In the genomic region with DNA sequence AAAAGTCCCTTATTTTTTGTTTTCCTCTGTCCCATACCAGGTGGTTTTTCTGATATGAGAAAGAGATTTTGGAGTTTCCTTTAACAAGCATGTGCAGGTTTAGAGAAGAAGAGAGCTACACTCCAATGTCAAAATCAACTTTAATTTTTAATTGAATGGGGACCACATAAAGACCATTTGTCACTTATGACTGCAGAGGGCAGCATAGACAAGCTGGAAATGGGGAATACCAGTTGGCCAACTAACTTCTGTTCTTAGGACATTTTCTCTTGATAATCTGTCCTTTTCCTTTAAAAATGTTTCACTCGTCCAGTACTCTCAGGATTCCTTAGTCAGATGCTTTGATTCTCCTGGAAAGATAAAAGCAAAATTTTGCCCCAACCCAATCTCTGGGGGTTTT, we compare ENCODE assay signal across 10 mouse cellular contexts. TPM values are rescaled to one million over a fixed set of nuclear protein-coding genes. Genes with fewer than 3 reads are reported as not detected.
A peak's percentile ranks its signal among the peaks of the same experiment; 100 is the strongest.
DNase-seq lines count a peak whose midpoint lies in the region; TF ChIP-seq lines count a peak whose summit lies in the region.
"Had no signal": no experiment of that assay in that cellular context is flagged by ENCODE, and none has a peak within 500 bp of the region (broad histone marks: within the 10 kb centered on the region; RNA-seq: fewer than 3 reads in every experiment).

No protein-coding gene starts in this region.

- no peak overlapping the region for H3K9ac ChIP-seq in heart, adult 2 months (ENCODE audit: low read depth, low read length)
- H3K9ac ChIP-seq: embryonic facial prominence, embryonic 13.5 days had no signal

- H3K27me3 ChIP-seq in heart, adult 2 months (ENCODE audit: control insufficient read depth, insufficient read depth, low read length), result no peaks in the 10 kb centered on the region
- H3K27me3 ChIP-seq in heart, embryonic 10.5 days (ENCODE audit: insufficient read depth, poor library complexity, severe bottlenecking), result no peaks in the 10 kb centered on the region
- H3K27me3 ChIP-seq in thymus, adult 2 months (ENCODE audit: control insufficient read depth, insufficient read depth, low read length), result no peaks in the 10 kb centered on the region
- H3K27me3 ChIP-seq: embryonic facial prominence, embryonic 13.5 days had no signal

- no peak for TF ChIP-seq POLR2A in heart, adult 2 months (IDR thresholded peaks at IDR 0.05; ENCODE audit: insufficient read depth, low read depth, low read length)
- no peak for TF ChIP-seq POLR2A in thymus, adult 2 months (IDR thresholded peaks at IDR 0.05; ENCODE audit: control insufficient read depth, extremely low read depth, insufficient read depth, low read length, poor library complexity)

- TF ChIP-seq EP300 in heart, adult 2 months (IDR thresholded peaks at IDR 0.05; ENCODE audit: insufficient read depth, low read depth, low read length), result no peak

- no peaks in the 10 kb centered on the region for H3K79me2 ChIP-seq in heart, adult 2 months (replicated peaks; ENCODE audit: control insufficient read depth, insufficient read depth, low read length)

- no peaks in the 10 kb centered on the region for H3K4me1 ChIP-seq in heart, adult 2 months (ENCODE audit: control insufficient read depth, insufficient read depth, low read length)
- H3K4me1 ChIP-seq in heart, embryonic 10.5 days, result no peaks in the 10 kb centered on the region
- no peaks in the 10 kb centered on the region for H3K4me1 ChIP-seq in thymus, adult 2 months (replicated peaks; ENCODE audit: control insufficient read depth, insufficient read depth, low read length)
- H3K4me1 ChIP-seq: embryonic facial prominence, embryonic 13.5 days had no signal

- WGBS in heart, adult 2 months, result 21% methylated on average over 1 of the region's 1 CpGs
- 55% methylated on average over 1 of the region's 1 CpGs for WGBS in heart, embryonic 10.5 days
- 61% methylated on average over 1 of the region's 1 CpGs for WGBS in thymus, adult 2 months

- H3K27ac ChIP-seq in heart, adult 2 months, result no peak overlapping the region
- no peak overlapping the region for H3K27ac ChIP-seq in heart, embryonic 10.5 days
- no peak overlapping the region for H3K27ac ChIP-seq in thymus, adult 2 months (ENCODE audit: control insufficient read depth, insufficient read depth, low read length)
- H3K27ac ChIP-seq: embryonic facial prominence, embryonic 13.5 days had no signal

- H3K36me3 ChIP-seq in heart, adult 2 months (ENCODE audit: control insufficient read depth, insufficient read depth, low read length), result no peaks in the 10 kb centered on the region
- no peaks in the 10 kb centered on the region for H3K36me3 ChIP-seq in heart, embryonic 10.5 days
- H3K36me3 ChIP-seq in thymus, adult 2 months (ENCODE audit: control insufficient read depth, insufficient read depth, low read length), result no peaks in the 10 kb centered on the region
- H3K36me3 ChIP-seq: embryonic facial prominence, embryonic 13.5 days had no signal

- DNase-seq in heart, adult 2 months, result no peak
- no peak for DNase-seq in heart, embryonic 10.5 days (ENCODE audit: low spot score)
- peak; percentile 2 to 18 for DNase-seq in left cerebral cortex, postnatal 14 days (ENCODE audit: low spot score in 2 of 2)
- no peak for DNase-seq in left cerebral cortex, postnatal 36 days (ENCODE audit: low spot score in 2 of 2)
- DNase-seq in Muller cell, postnatal 12 days (ENCODE audit: inconsistent ontology term), result peak; percentile 24
- DNase-seq in brain, adult 2 months (ENCODE audit: low read depth, low spot score), result peak; percentile 36
- no peak for DNase-seq in thymus, adult 2 months
- DNase-seq: gastrocnemius, postnatal 36 days; thymus, postnatal 36 days had no signal

- H3K9me3 ChIP-seq in heart, embryonic 10.5 days, result no peaks in the 10 kb centered on the region
- H3K9me3 ChIP-seq: embryonic facial prominence, embryonic 13.5 days had no signal

- intact Hi-C loops in heart, adult 2 months (cut with DNase I), result loop anchor here (5.0 kb wide), 1 partner anchor 221 kb away; no protein-coding TSS in a partner anchor
- intact Hi-C loops in left cerebral cortex, postnatal 14 days (cut with DNase I), result loop anchor here (5.0 kb wide), 1 partner anchor 221 kb away; no protein-coding TSS in a partner anchor
- intact Hi-C loops in left cerebral cortex, postnatal 36 days (cut with DNase I), result loop anchor here (5.0 kb wide), 1 partner anchor 221 kb away; no protein-coding TSS in a partner anchor

- no peak overlapping the region for H3K4me3 ChIP-seq in heart, adult 2 months
- no peak overlapping the region for H3K4me3 ChIP-seq in heart, embryonic 10.5 days
- no peak overlapping the region for H3K4me3 ChIP-seq in thymus, adult 2 months (ENCODE audit: control insufficient read depth, insufficient read depth, low read length)
- H3K4me3 ChIP-seq: embryonic facial prominence, embryonic 13.5 days had no signal

- TF ChIP-seq CTCF in heart, adult 2 months (IDR thresholded peaks at IDR 0.05), result peak; percentile 62
- TF ChIP-seq CTCF in thymus, adult 2 months (IDR thresholded peaks at IDR 0.05; ENCODE audit: borderline replicate concordance, control insufficient read depth, extremely low read depth, insufficient read depth, low read length, poor library complexity), result no peak

RNA-seq across cellular contexts. Expression of a gene that starts 29.1 kb away (rescaled TPM):
- total RNA-seq in heart, adult 2 months (2021), result 1 to 10 TPM; 2.1 to 4.4 TPM
- polyA plus RNA-seq in heart, adult 2 months (2012; rRNA removed), result 2.5 and 3.4 TPM in 2 replicates
- polyA plus RNA-seq in heart, embryonic 10.5 days (2016; fragmentation: Nextera tagmentation; extraction: Ambion mirVana), result 1.5 and 2.3 TPM in 2 replicates
- total RNA-seq in left cerebral cortex, postnatal 14 days (2021), result 1 to 10 TPM; 2.9 to 3.2 TPM
- total RNA-seq in left cerebral cortex, postnatal 36 days (2021), result 1 to 10 TPM; 2.3 to 3.1 TPM
- polyA plus RNA-seq in thymus, adult 2 months (2012; rRNA removed), result 1.4 and 1.7 TPM in 2 replicates

Comparison
In these comparisons a context has a peak if more than half of its experiments do, and no peak if none do; other contexts are left out.
1. DNase-seq: peak in left cerebral cortex, postnatal 14 days (2 of 2), Muller cell, postnatal 12 days (single experiment) and brain, adult 2 months (single experiment); none in heart, adult 2 months (0 of 2), heart, embryonic 10.5 days (single experiment), left cerebral cortex, postnatal 36 days (0 of 2) and thymus, adult 2 months (single experiment).